Mouse (Mus musculus): Measurements from ENCODE around the gene Msx2. TPM values are rescaled to one million over a fixed set of nuclear protein-coding genes. Genes with fewer than 3 reads are reported as not detected.
A peak's percentile ranks its signal among the peaks of the same experiment; 100 is the strongest.

The Msx2 gene
- polyA plus RNA-seq (2014; fragmentation: Nextera tagmentation; extraction: Ambion mirVana), result 0.73 and 1.2 TPM in 2 replicates

- Histone ChIP-seq H3K4me3 (ENCODE audit: low read length) (peak within 1 kb of the TSS; percentile 37), H3K9ac (ENCODE audit: low read depth, low read length) (peak within 1 kb of the TSS; percentile 44; the same call in 1 of the 2 replicates), H3K36me3 (ENCODE audit: control insufficient read depth, insufficient read depth, low read length) (no peaks in the 10 kb centered on the region), H3K4me2 (replicated peaks; ENCODE audit: low read depth, low read length) (peak within 1 kb of the TSS; percentile 77), H3K27ac (ENCODE audit: low read depth, low read length) (no peak within 1 kb of the TSS), H3K4me1 (ENCODE audit: control insufficient read depth, insufficient read depth, low read length) (peaks cover 12% of the 10 kb centered on the region; the same call in 1 of the 2 replicates), H3K27me3 (ENCODE audit: control insufficient read depth, insufficient read depth, low read length) (peaks cover 93% of the 10 kb centered on the region), H3K9me3 (ENCODE audit: control insufficient read depth, low read length) (no peaks in the 10 kb centered on the region)
- ATAC-seq (ENCODE audit: low FRiP score, low TSS enrichment), result peak; percentile 90
- under 1% methylated on average over 38 of the region's 38 CpGs for WGBS
Measured at GRCm38 (mm10) chr13:53472614-53473124, at the start of gene Msx2. Gene Msx2, minus strand, starts transcription at chr13:53473074.

- peaks cover under 1% of the 10 kb centered on the region; the same call in 1 of the 2 replicates for H3K9me3 ChIP-seq (ENCODE audit: control insufficient read depth, low read length)
- H3K36me3 ChIP-seq (ENCODE audit: control insufficient read depth, insufficient read depth, low read length), result no peaks in the 10 kb centered on the region
- 0 out of 2 replicates have a peak, but pooled peaks cover 3% of the 10 kb centered on the region for H3K4me1 ChIP-seq (ENCODE audit: control insufficient read depth, insufficient read depth, low read length)
- no peak for ATAC-seq (ENCODE audit: low FRiP score, low TSS enrichment)
- 70% methylated on average over 3 of the region's 3 CpGs for WGBS
- H3K27me3 ChIP-seq (ENCODE audit: control insufficient read depth, insufficient read depth, low read length), result no peaks in the 10 kb centered on the region
- H3K9ac ChIP-seq (ENCODE audit: low read depth, low read length), result no peak overlapping the region
- H3K4me3 ChIP-seq (ENCODE audit: low read length), result no peak overlapping the region
- no peak overlapping the region for H3K27ac ChIP-seq (ENCODE audit: low read depth, low read length)
- H3K4me2 ChIP-seq (replicated peaks; ENCODE audit: low read depth, low read length), result no peak overlapping the region
Measured at GRCm38 (mm10) chr13:53521468-53521867, 48.6 kb upstream of the Msx2 start.

- 31% methylated on average over 12 of the region's 12 CpGs for WGBS
- Histone ChIP-seq H3K4me3 (ENCODE audit: low read length) (no peak overlapping the region), H3K27me3 (ENCODE audit: control insufficient read depth, insufficient read depth, low read length) (no peaks in the 10 kb centered on the region), H3K36me3 (ENCODE audit: control insufficient read depth, insufficient read depth, low read length) (no peaks in the 10 kb centered on the region), H3K27ac (ENCODE audit: low read depth, low read length) (no peak overlapping the region), H3K9ac (ENCODE audit: low read depth, low read length) (no peak overlapping the region), H3K4me1 (ENCODE audit: control insufficient read depth, insufficient read depth, low read length) (0 out of 2 replicates have a peak, but pooled peaks cover 3% of the 10 kb centered on the region), H3K4me2 (replicated peaks; ENCODE audit: low read depth, low read length) (no peak overlapping the region), H3K9me3 (ENCODE audit: control insufficient read depth, low read length) (peaks cover 5% of the 10 kb centered on the region; the same call in 1 of the 2 replicates)
- peak; percentile 60; the same call in 1 of the 2 replicates for ATAC-seq (ENCODE audit: low FRiP score, low TSS enrichment)
Measured at GRCm38 (mm10) chr13:53520343-53520937, 47.6 kb upstream of the Msx2 start.

- ATAC-seq (ENCODE audit: low FRiP score, low TSS enrichment), result no peak; the same call in 1 of the 2 replicates
- H3K36me3 ChIP-seq (ENCODE audit: control insufficient read depth, insufficient read depth, low read length), result no peaks in the 10 kb centered on the region
Measured at GRCm38 (mm10) chr13:53519727-53520126, 46.9 kb upstream of the Msx2 start.

GRCm38 (mm10) chr13:53518306-53518705, 45.4 kb upstream of the Msx2 start:
- H3K4me3 ChIP-seq (ENCODE audit: low read length), result no peak overlapping the region

More at GRCm38 (mm10) chr13:53519727-53520126, 46.9 kb upstream of the Msx2 start:
- H3K9ac ChIP-seq (ENCODE audit: low read depth, low read length), result no peak overlapping the region
- no peak overlapping the region; the same call in 1 of the 2 replicates for H3K4me2 ChIP-seq (replicated peaks; ENCODE audit: low read depth, low read length)
- H3K27me3 ChIP-seq (ENCODE audit: control insufficient read depth, insufficient read depth, low read length), result no peaks in the 10 kb centered on the region
- H3K27ac ChIP-seq (ENCODE audit: low read depth, low read length), result no peak overlapping the region
- peaks cover 5% of the 10 kb centered on the region; the same call in 1 of the 2 replicates for H3K9me3 ChIP-seq (ENCODE audit: control insufficient read depth, low read length)
- H3K4me1 ChIP-seq (ENCODE audit: control insufficient read depth, insufficient read depth, low read length), result 0 out of 2 replicates have a peak, but pooled peaks cover 3% of the 10 kb centered on the region
- no peak overlapping the region for H3K4me3 ChIP-seq (ENCODE audit: low read length)
- 62% methylated on average over 8 of the region's 8 CpGs for WGBS

GRCm38 (mm10) chr13:53514574-53514973, 41.7 kb upstream of the Msx2 start:
- no peak for ATAC-seq (ENCODE audit: low FRiP score, low TSS enrichment)
- Histone ChIP-seq H3K4me1 (ENCODE audit: control insufficient read depth, insufficient read depth, low read length) (no peaks in the 10 kb centered on the region), H3K9me3 (ENCODE audit: control insufficient read depth, low read length) (peaks cover 8% of the 10 kb centered on the region), H3K27ac (ENCODE audit: low read depth, low read length) (no peak overlapping the region), H3K36me3 (ENCODE audit: control insufficient read depth, insufficient read depth, low read length) (no peaks in the 10 kb centered on the region), H3K9ac (ENCODE audit: low read depth, low read length) (no peak overlapping the region), H3K4me2 (replicated peaks; ENCODE audit: low read depth, low read length) (no peak overlapping the region), H3K4me3 (ENCODE audit: low read length) (no peak overlapping the region), H3K27me3 (ENCODE audit: control insufficient read depth, insufficient read depth, low read length) (no peaks in the 10 kb centered on the region)

More at GRCm38 (mm10) chr13:53518306-53518705, 45.4 kb upstream of the Msx2 start:
- H3K4me2 ChIP-seq (replicated peaks; ENCODE audit: low read depth, low read length), result no peak overlapping the region
- H3K27me3 ChIP-seq (ENCODE audit: control insufficient read depth, insufficient read depth, low read length), result no peaks in the 10 kb centered on the region
- WGBS, result 71% methylated on average over 4 of the region's 4 CpGs
- peaks cover 6% of the 10 kb centered on the region for H3K9me3 ChIP-seq (ENCODE audit: control insufficient read depth, low read length)
- ATAC-seq (ENCODE audit: low FRiP score, low TSS enrichment), result no peak
- H3K9ac ChIP-seq (ENCODE audit: low read depth, low read length), result no peak overlapping the region
- H3K27ac ChIP-seq (ENCODE audit: low read depth, low read length), result no peak overlapping the region
- H3K4me1 ChIP-seq (ENCODE audit: control insufficient read depth, insufficient read depth, low read length), result 0 out of 2 replicates have a peak, but pooled peaks cover 3% of the 10 kb centered on the region
- H3K36me3 ChIP-seq (ENCODE audit: control insufficient read depth, insufficient read depth, low read length), result no peaks in the 10 kb centered on the region

- H3K36me3 ChIP-seq (ENCODE audit: control insufficient read depth, insufficient read depth, low read length), result no peaks in the 10 kb centered on the region
- no peak for ATAC-seq (ENCODE audit: low FRiP score, low TSS enrichment)
- no peak overlapping the region for H3K4me3 ChIP-seq (ENCODE audit: low read length)
- H3K9ac ChIP-seq (ENCODE audit: low read depth, low read length), result no peak overlapping the region
- no peaks in the 10 kb centered on the region for H3K27me3 ChIP-seq (ENCODE audit: control insufficient read depth, insufficient read depth, low read length)
- H3K4me2 ChIP-seq (replicated peaks; ENCODE audit: low read depth, low read length), result no peak overlapping the region
- peaks cover 6% of the 10 kb centered on the region for H3K9me3 ChIP-seq (ENCODE audit: control insufficient read depth, low read length)
- WGBS, result 85% methylated on average over 2 of the region's 2 CpGs
- no peaks in the 10 kb centered on the region for H3K4me1 ChIP-seq (ENCODE audit: control insufficient read depth, insufficient read depth, low read length)
- no peak overlapping the region for H3K27ac ChIP-seq (ENCODE audit: low read depth, low read length)
Measured at GRCm38 (mm10) chr13:53511366-53511765, 38.5 kb upstream of the Msx2 start.

GRCm38 (mm10) chr13:53502406-53502805, 29.5 kb upstream of the Msx2 start:
- H3K27me3 ChIP-seq (ENCODE audit: control insufficient read depth, insufficient read depth, low read length), result peaks cover 2% of the 10 kb centered on the region; the same call in 1 of the 2 replicates
- no peak overlapping the region for H3K4me2 ChIP-seq (replicated peaks; ENCODE audit: low read depth, low read length)
- H3K9ac ChIP-seq (ENCODE audit: low read depth, low read length), result no peak overlapping the region
- no peak overlapping the region for H3K27ac ChIP-seq (ENCODE audit: low read depth, low read length)
- no peaks in the 10 kb centered on the region for H3K36me3 ChIP-seq (ENCODE audit: control insufficient read depth, insufficient read depth, low read length)
- no peaks in the 10 kb centered on the region for H3K9me3 ChIP-seq (ENCODE audit: control insufficient read depth, low read length)
- H3K4me1 ChIP-seq (ENCODE audit: control insufficient read depth, insufficient read depth, low read length), result no peaks in the 10 kb centered on the region
- 41% methylated on average over 6 of the region's 6 CpGs for WGBS
- no peak for ATAC-seq (ENCODE audit: low FRiP score, low TSS enrichment)
- H3K4me3 ChIP-seq (ENCODE audit: low read length), result no peak overlapping the region
